Comparison of ENCODE assay signal across 8 mouse cellular contexts in the genomic region with DNA sequence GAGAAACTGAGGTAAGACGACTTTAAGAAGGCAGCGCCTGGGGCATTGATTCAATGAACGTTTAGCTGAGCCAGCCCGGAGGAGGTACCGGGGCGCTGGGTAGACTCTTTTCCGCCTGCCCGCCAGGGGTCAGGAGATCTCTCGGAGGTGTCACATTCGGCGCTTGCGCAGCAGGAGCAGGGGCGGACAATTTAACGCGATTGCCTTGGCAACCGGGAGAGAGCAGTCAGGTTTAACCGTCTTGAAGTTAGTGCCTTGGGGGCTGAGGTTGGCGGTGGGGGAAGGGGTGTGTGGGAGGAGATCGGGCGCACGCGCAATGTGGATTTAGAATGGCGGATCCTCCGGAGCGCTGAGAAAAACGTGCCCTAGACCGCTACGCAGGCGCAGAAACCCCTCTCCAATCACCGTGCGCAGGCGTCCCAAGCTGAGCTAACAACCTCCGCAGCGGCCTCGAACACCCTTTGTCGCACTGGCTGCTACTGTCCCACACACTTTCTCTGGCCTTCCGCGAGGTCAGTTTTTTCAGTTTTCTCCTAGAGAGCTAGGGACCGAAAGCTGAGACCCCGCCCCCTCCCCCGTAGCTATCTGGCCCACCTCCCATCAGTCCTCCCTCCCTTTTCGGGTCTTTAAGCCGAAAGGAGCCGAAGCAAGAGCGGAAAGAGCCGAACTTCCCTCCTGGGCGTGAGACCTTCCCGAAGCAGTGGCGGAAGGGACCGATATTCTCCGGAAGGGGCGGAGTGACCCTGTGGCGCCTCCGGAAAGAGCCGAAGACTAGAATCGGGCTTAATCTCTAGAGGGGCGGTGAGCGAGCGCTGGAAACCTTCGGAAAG. TPM values are rescaled to one million over a fixed set of nuclear protein-coding genes. Genes with fewer than 3 reads are reported as not detected.
DNase-seq lines count a peak whose midpoint lies in the region; ATAC-seq and TF ChIP-seq lines count a peak whose summit lies in the region.

No protein-coding gene starts in this region.

- H3K36me3 ChIP-seq in G1E (replicated peaks): peaks cover 22% of the 10 kb centered on the region
- no peaks in the 10 kb centered on the region for H3K36me3 ChIP-seq in forebrain, embryonic 16.5 days (ENCODE audit: control insufficient read depth, insufficient read depth)
- H3K36me3 ChIP-seq in lung, embryonic 14.5 days (ENCODE audit: insufficient read depth): peaks cover 6% of the 10 kb centered on the region
- H3K36me3 ChIP-seq in thymus, adult 2 months (ENCODE audit: control insufficient read depth, insufficient read depth, low read length): 0 out of 2 replicates have a peak, but pooled peaks cover 1% of the 10 kb centered on the region

- peak; percentile 46 for TF ChIP-seq POLR2A in olfactory bulb, adult 2 months (IDR thresholded peaks at IDR 0.05; ENCODE audit: insufficient read depth, low read depth, low read length)
- TF ChIP-seq POLR2A in thymus, adult 2 months (IDR thresholded peaks at IDR 0.05; ENCODE audit: control insufficient read depth, extremely low read depth, insufficient read depth, low read length, poor library complexity): no peak; the same call in 1 of the 2 replicates

- peak overlapping the region; percentile 97 for H3K4me2 ChIP-seq in forebrain, embryonic 16.5 days (ENCODE audit: low read length)
- H3K4me2 ChIP-seq in lung, embryonic 14.5 days: peak overlapping the region; percentile 86

- no peak for TF ChIP-seq CTCF in G1E (IDR thresholded peaks at IDR 0.05; ENCODE audit: low read depth, low read length)
- TF ChIP-seq CTCF in layer of hippocampus, adult 2 months (conservative IDR thresholded peaks at IDR 0.05): peak; percentile 77
- peak; percentile 76 for TF ChIP-seq CTCF in lung, embryonic 14.5 days (IDR thresholded peaks at IDR 0.05; ENCODE audit: low read depth)
- TF ChIP-seq CTCF in olfactory bulb, adult 2 months (IDR thresholded peaks at IDR 0.05; ENCODE audit: insufficient read depth, low read depth, low read length): peak; percentile 70
- peak; percentile 77 for TF ChIP-seq CTCF in thymus, adult 2 months (IDR thresholded peaks at IDR 0.05; ENCODE audit: borderline replicate concordance, control insufficient read depth, extremely low read depth, insufficient read depth, low read length, poor library complexity)

- peaks cover 19% of the 10 kb centered on the region for H3K27me3 ChIP-seq in G1E (ENCODE audit: insufficient read depth, low read length)
- H3K27me3 ChIP-seq in forebrain, embryonic 16.5 days (replicated peaks; ENCODE audit: control insufficient read depth, insufficient read depth, low read length): peaks cover 9% of the 10 kb centered on the region
- H3K27me3 ChIP-seq in lung, embryonic 14.5 days (ENCODE audit: insufficient read depth, low read length): peaks cover 25% of the 10 kb centered on the region
- H3K27me3 ChIP-seq in thymus, adult 2 months (ENCODE audit: control insufficient read depth, insufficient read depth, low read length): peaks cover 7% of the 10 kb centered on the region; the same call in 1 of the 2 replicates

- WGBS in forebrain, embryonic 16.5 days: under 1% methylated on average over 60 of the region's 60 CpGs
- WGBS in lung, embryonic 14.5 days: under 1% methylated on average over 59 of the region's 60 CpGs
- under 1% methylated on average over 60 of the region's 60 CpGs for WGBS in olfactory bulb, adult 2 months
- under 1% methylated on average over 60 of the region's 60 CpGs for WGBS in thymus, adult 2 months

- peak overlapping the region; percentile 71 for H3K9ac ChIP-seq in forebrain, embryonic 16.5 days (replicated peaks; ENCODE audit: low read depth, low read length)
- peak overlapping the region; percentile 95 for H3K9ac ChIP-seq in lung, embryonic 14.5 days

- no peaks in the 10 kb centered on the region for H3K9me3 ChIP-seq in G1E (replicated peaks)
- no peaks in the 10 kb centered on the region for H3K9me3 ChIP-seq in forebrain, embryonic 16.5 days (ENCODE audit: control insufficient read depth, low read length)
- H3K9me3 ChIP-seq in lung, embryonic 14.5 days (ENCODE audit: low read depth, low read length): no peaks in the 10 kb centered on the region

- DNase-seq in G1E (ENCODE audit: low spot score): peak; percentile 93
- DNase-seq in cerebellum, adult 18-20 months: peak; percentile 99
- peak; percentile 98 to 99 for DNase-seq in heart, postnatal 36 days
- peak; percentile 98 to 100 for DNase-seq in layer of hippocampus, adult 2 months (ENCODE audit: low spot score in 2 of 2)
- peak; percentile 100 for DNase-seq in lung, embryonic 14.5 days
- DNase-seq in thymus, adult 2 months: peak; percentile 99

- H3K4me3 ChIP-seq in G1E (ENCODE audit: low read depth, low read length): peak overlapping the region; percentile 74
- peak overlapping the region; percentile 83 for H3K4me3 ChIP-seq in forebrain, embryonic 16.5 days (replicated peaks; ENCODE audit: low read length)
- H3K4me3 ChIP-seq in layer of hippocampus, adult 2 months: peak overlapping the region; percentile 79
- peak overlapping the region; percentile 75 for H3K4me3 ChIP-seq in lung, embryonic 14.5 days (ENCODE audit: low read depth, low read length)
- peak overlapping the region; percentile 63 for H3K4me3 ChIP-seq in olfactory bulb, adult 2 months (ENCODE audit: insufficient read depth, low read depth, low read length)
- H3K4me3 ChIP-seq in thymus, adult 2 months (ENCODE audit: control insufficient read depth, insufficient read depth, low read length): peak overlapping the region; percentile 85

- ATAC-seq in G1E (ENCODE audit: extremely low read depth, insufficient number of reproducible peaks, low FRiP score, poor library complexity, severe bottlenecking): peak; percentile 70
- peak; percentile 90 for ATAC-seq in forebrain, embryonic 16.5 days
- peak; percentile 92 for ATAC-seq in lung, embryonic 14.5 days (ENCODE audit: insufficient read depth)

- intact Hi-C loops in heart, postnatal 36 days (cut with DNase I): loop anchor here (2.0 to 10.0 kb wide), 3 partner anchors 44 to 566 kb away; a partner anchor contains a TSS

- H3K4me1 ChIP-seq in G1E (ENCODE audit: insufficient read depth, low read depth, low read length): peaks cover 40% of the 10 kb centered on the region
- H3K4me1 ChIP-seq in forebrain, embryonic 16.5 days (replicated peaks; ENCODE audit: control insufficient read depth, insufficient read depth, low read length): peaks cover 56% of the 10 kb centered on the region
- H3K4me1 ChIP-seq in lung, embryonic 14.5 days (ENCODE audit: insufficient read depth): peaks cover 10% of the 10 kb centered on the region; the same call in 1 of the 2 replicates
- peaks cover 27% of the 10 kb centered on the region for H3K4me1 ChIP-seq in olfactory bulb, adult 2 months (ENCODE audit: control insufficient read depth, insufficient read depth, low read length)
- peaks cover 18% of the 10 kb centered on the region for H3K4me1 ChIP-seq in thymus, adult 2 months (replicated peaks; ENCODE audit: control insufficient read depth, insufficient read depth, low read length)

- H3K27ac ChIP-seq in forebrain, embryonic 16.5 days (ENCODE audit: low read length): peak overlapping the region; percentile 96
- H3K27ac ChIP-seq in layer of hippocampus, adult 2 months: peak overlapping the region; percentile 100
- peak overlapping the region; percentile 100 for H3K27ac ChIP-seq in lung, embryonic 14.5 days (ENCODE audit: low read depth)
- peak overlapping the region; percentile 97 for H3K27ac ChIP-seq in olfactory bulb, adult 2 months (ENCODE audit: insufficient read depth, low read depth, low read length)
- peak overlapping the region; percentile 97 for H3K27ac ChIP-seq in thymus, adult 2 months (ENCODE audit: control insufficient read depth, insufficient read depth, low read length)

RNA-seq across cellular contexts. Expression of a gene that starts 0.8 kb away (rescaled TPM):
- total RNA-seq in G1E (2014; fragmentation: Nextera tagmentation) (166 and 208 TPM in 2 replicates), G1E (2017) (261 and 292 TPM in 2 replicates)
- polyA plus RNA-seq in G1E (2012): 480 and 545 TPM in 2 replicates
- polyA plus RNA-seq in forebrain, embryonic 16.5 days (2015; fragmentation: Nextera tagmentation; extraction: Ambion mirVana): 125 and 128 TPM in 2 replicates
- total RNA-seq in heart, postnatal 36 days (2021): 10 to 100 TPM; 62.4 to 70.8 TPM
- 100 to 1,000 TPM; 185 to 192 TPM for total RNA-seq in layer of hippocampus, adult 2 months (2021)
- polyA plus RNA-seq in lung, embryonic 14.5 days (2014; fragmentation: Nextera tagmentation; extraction: Ambion mirVana): 145 and 162 TPM in 2 replicates
- polyA plus RNA-seq in olfactory bulb, adult 2 months (2012; ENCODE audit: insufficient read depth, insufficient read length, low replicate concordance, missing spikeins): 837 TPM in 1 of 2 replicates, not detected in the other
- polyA plus RNA-seq in thymus, adult 2 months (2012; rRNA removed): 437 and 438 TPM in 2 replicates

RNA-seq across cellular contexts. Expression of a gene that starts 9.8 kb away (rescaled TPM):
- total RNA-seq in G1E (2014; fragmentation: Nextera tagmentation) (1.1 and 1.8 TPM in 2 replicates), G1E (2017) (0.44 TPM in 1 of 2 replicates, not detected in the other)
- polyA plus RNA-seq in G1E (2012): 2.8 and 4.1 TPM in 2 replicates
- polyA plus RNA-seq in forebrain, embryonic 16.5 days (2015; fragmentation: Nextera tagmentation; extraction: Ambion mirVana): 52.7 and 62.4 TPM in 2 replicates
- 1 to 10 TPM; 5.6 to 5.7 TPM for total RNA-seq in heart, postnatal 36 days (2021)
- 10 to 100 TPM; 34.1 to 35.7 TPM for total RNA-seq in layer of hippocampus, adult 2 months (2021)
- 44.5 and 45.1 TPM in 2 replicates for polyA plus RNA-seq in lung, embryonic 14.5 days (2014; fragmentation: Nextera tagmentation; extraction: Ambion mirVana)
- not detected in 2 replicates for polyA plus RNA-seq in olfactory bulb, adult 2 months (2012; ENCODE audit: insufficient read depth, insufficient read length, low replicate concordance, missing spikeins)
- polyA plus RNA-seq in thymus, adult 2 months (2012; rRNA removed): 29.9 and 42.3 TPM in 2 replicates

RNA-seq across cellular contexts. Expression of a gene that starts 18.9 kb away (rescaled TPM):
- total RNA-seq in G1E (2014; fragmentation: Nextera tagmentation) (134 and 152 TPM in 2 replicates), G1E (2017) (79.5 and 85.2 TPM in 2 replicates)
- polyA plus RNA-seq in G1E (2012): 720 and 931 TPM in 2 replicates
- polyA plus RNA-seq in forebrain, embryonic 16.5 days (2015; fragmentation: Nextera tagmentation; extraction: Ambion mirVana): 97.9 and 104 TPM in 2 replicates
- 100 to 1,000 TPM; 176 to 184 TPM for total RNA-seq in heart, postnatal 36 days (2021)
- 100 to 1,000 TPM; 540 to 559 TPM for total RNA-seq in layer of hippocampus, adult 2 months (2021)
- 76.0 and 77.9 TPM in 2 replicates for polyA plus RNA-seq in lung, embryonic 14.5 days (2014; fragmentation: Nextera tagmentation; extraction: Ambion mirVana)
- not detected in 2 replicates for polyA plus RNA-seq in olfactory bulb, adult 2 months (2012; ENCODE audit: insufficient read depth, insufficient read length, low replicate concordance, missing spikeins)
- polyA plus RNA-seq in thymus, adult 2 months (2012; rRNA removed): 230 and 280 TPM in 2 replicates

RNA-seq across cellular contexts. Expression of a gene that starts 22.9 kb away (rescaled TPM):
- 1.7 and 2.5 TPM in 2 replicates for total RNA-seq in G1E (2014; fragmentation: Nextera tagmentation)
- 2.7 and 2.8 TPM in 2 replicates for total RNA-seq in G1E (2017)
- 1.3 and 1.6 TPM in 2 replicates for polyA plus RNA-seq in G1E (2012)
- 8.0 and 9.5 TPM in 2 replicates for polyA plus RNA-seq in forebrain, embryonic 16.5 days (2015; fragmentation: Nextera tagmentation; extraction: Ambion mirVana)
- 1 to 10 TPM; 5.2 to 6.1 TPM for total RNA-seq in heart, postnatal 36 days (2021)
- total RNA-seq in layer of hippocampus, adult 2 months (2021): 1 to 10 TPM; 7.3 to 7.8 TPM
- 4.2 and 4.6 TPM in 2 replicates for polyA plus RNA-seq in lung, embryonic 14.5 days (2014; fragmentation: Nextera tagmentation; extraction: Ambion mirVana)
- polyA plus RNA-seq in olfactory bulb, adult 2 months (2012; ENCODE audit: insufficient read depth, insufficient read length, low replicate concordance, missing spikeins): not detected in 2 replicates
- polyA plus RNA-seq in thymus, adult 2 months (2012; rRNA removed): 5.2 and 6.3 TPM in 2 replicates

RNA-seq across cellular contexts. Expression of a gene that starts 27.2 kb away (rescaled TPM):
- total RNA-seq in G1E (2014; fragmentation: Nextera tagmentation): 1.2 and 2.4 TPM in 2 replicates
- 0.98 TPM in 1 of 2 replicates, not detected in the other for total RNA-seq in G1E (2017)
- not detected in 2 replicates for polyA plus RNA-seq in G1E (2012)
- polyA plus RNA-seq in forebrain, embryonic 16.5 days (2015; fragmentation: Nextera tagmentation; extraction: Ambion mirVana): not detected in 2 replicates
- not detected for total RNA-seq in heart, postnatal 36 days (2021)
- not detected for total RNA-seq in layer of hippocampus, adult 2 months (2021)
- not detected in 2 replicates for polyA plus RNA-seq in lung, embryonic 14.5 days (2014; fragmentation: Nextera tagmentation; extraction: Ambion mirVana)
- polyA plus RNA-seq in olfactory bulb, adult 2 months (2012; ENCODE audit: insufficient read depth, insufficient read length, low replicate concordance, missing spikeins): not detected in 2 replicates
- polyA plus RNA-seq in thymus, adult 2 months (2012; rRNA removed): not detected in 2 replicates

Comparison
In these comparisons a context has a peak if more than half of its experiments do, and no peak if none do; other contexts are left out.
1. Peak in every context shown above with its lines: DNase-seq, ATAC-seq, H3K4me3 ChIP-seq and H3K27ac ChIP-seq.